Mouse (Mus musculus) spleen, adult 18-20 months (tissue): ENCODE measurements around the gene Arntl2.

ENCODE experiments used
- DNase-seq, 2 experiments: peaks; one replicate each; pipeline ENCODE4 v3.0.0; 2022; ENCODE audit warnings: mixed read lengths in 2 of 2

The Arntl2 gene

GRCm38 (mm10) chr6:146781566-146781965 is 14.3 kb upstream of the Arntl2 start:
- DNase-seq, result no peak

GRCm38 (mm10) chr6:146793527-146793926 is 2.3 kb upstream of the Arntl2 start:
- DNase-seq, result no peak

GRCm38 (mm10) chr6:146795166-146795923 is 510 bp upstream of the Arntl2 start:
- no peak for DNase-seq

GRCm38 (mm10) chr6:146797446-146797845 is 1.6 kb downstream of the Arntl2 start:
- no peak for DNase-seq

- DNase-seq, result no peak
These were observed 14.1 kb downstream of the Arntl2 start for GRCm38 (mm10) chr6:146809991-146810390.

- no peak for DNase-seq
These were observed 17.2 kb downstream of the Arntl2 start for GRCm38 (mm10) chr6:146813007-146813406.

GRCm38 (mm10) chr6:146820177-146820965 is 24.5 kb downstream of the Arntl2 start:
- no peak for DNase-seq

- DNase-seq, result no peak
These were observed 26.1 kb downstream of the Arntl2 start for GRCm38 (mm10) chr6:146821958-146822357.

- peak in 1 of 2 experiments; percentile 45 for DNase-seq
These were observed 29.1 kb downstream of the Arntl2 start for GRCm38 (mm10) chr6:146824727-146825486.

- DNase-seq, result no peak
These were observed 29.6 kb downstream of the Arntl2 start for GRCm38 (mm10) chr6:146825487-146825773.

- no peak for DNase-seq
These were observed 35.5 kb downstream of the Arntl2 start for GRCm38 (mm10) chr6:146831320-146831719.

- DNase-seq, result peak in 1 of 2 experiments; percentile 11
These were observed 37.8 kb downstream of the Arntl2 start for GRCm38 (mm10) chr6:146833485-146834314.

GRCm38 (mm10) chr6:146834342-146834741 is 38.5 kb downstream of the Arntl2 start:
- no peak for DNase-seq

GRCm38 (mm10) chr6:146835784-146836183 is 39.9 kb downstream of the Arntl2 start:
- DNase-seq, result no peak

GRCm38 (mm10) chr6:146837316-146837715 is 41.5 kb downstream of the Arntl2 start:
- no peak for DNase-seq

GRCm38 (mm10) chr6:146838366-146838765 is 42.5 kb downstream of the Arntl2 start:
- DNase-seq, result no peak

- no peak for DNase-seq
These were observed 43.0 kb downstream of the Arntl2 start for GRCm38 (mm10) chr6:146838863-146839262.

- no peak for DNase-seq
These were observed 49.0 kb downstream of the Arntl2 start for GRCm38 (mm10) chr6:146844867-146845266.

- no peak for DNase-seq
These were observed 49.5 kb downstream of the Arntl2 start for GRCm38 (mm10) chr6:146845347-146845746.

GRCm38 (mm10) chr6:146845961-146846750 is 50.3 kb downstream of the Arntl2 start:
- no peak for DNase-seq

- DNase-seq, result no peak
These were observed 51.5 kb downstream of the Arntl2 start for GRCm38 (mm10) chr6:146847402-146847801.

GRCm38 (mm10) chr6:146848281-146848680 is 52.4 kb downstream of the Arntl2 start:
- DNase-seq, result no peak
